Mouse (Mus musculus): ENCODE measurements around the gene Fbxl21.

Gene Fbxl21

GRCm38 (mm10) chr13:56522081-56522820 is at the start of gene Fbxl21:
Gene Fbxl21, plus strand, starts transcription at chr13:56522472.
- DNase-seq (ENCODE audit: low spot score in 2 of 2), result peak; percentile 61 to 82

GRCm38 (mm10) chr13:56472661-56473060 is 49.6 kb upstream of the Fbxl21 start:
- no peak for DNase-seq (ENCODE audit: low spot score in 2 of 2)

GRCm38 (mm10) chr13:56475363-56475762 is 46.9 kb upstream of the Fbxl21 start:
- peak in 1 of 2 experiments; percentile 42 for DNase-seq (ENCODE audit: low spot score in 2 of 2)

- DNase-seq (ENCODE audit: low spot score in 2 of 2), result no peak
These were observed 45.5 kb upstream of the Fbxl21 start for GRCm38 (mm10) chr13:56476790-56477189.

- DNase-seq (ENCODE audit: low spot score in 2 of 2), result peak in 1 of 2 experiments; percentile 18
These were observed 45.0 kb upstream of the Fbxl21 start for GRCm38 (mm10) chr13:56477271-56477670.

GRCm38 (mm10) chr13:56478027-56478426 is 44.2 kb upstream of the Fbxl21 start:
- DNase-seq (ENCODE audit: low spot score in 2 of 2), result no peak

GRCm38 (mm10) chr13:56482146-56482545 is 40.1 kb upstream of the Fbxl21 start, which contains the start of gene Il9:
Gene Il9, minus strand, starts transcription at chr13:56482246.
- no peak for DNase-seq (ENCODE audit: low spot score in 2 of 2)

- no peak for DNase-seq (ENCODE audit: low spot score in 2 of 2)
These were observed 34.3 kb upstream of the Fbxl21 start for GRCm38 (mm10) chr13:56488012-56488411.

GRCm38 (mm10) chr13:56494440-56494839 is 27.8 kb upstream of the Fbxl21 start:
- no peak for DNase-seq (ENCODE audit: low spot score in 2 of 2)

GRCm38 (mm10) chr13:56500132-56500531 is 22.1 kb upstream of the Fbxl21 start:
- DNase-seq (ENCODE audit: low spot score in 2 of 2), result no peak

- DNase-seq (ENCODE audit: low spot score in 2 of 2), result no peak
These were observed 21.6 kb upstream of the Fbxl21 start for GRCm38 (mm10) chr13:56500636-56501035.

GRCm38 (mm10) chr13:56501866-56502420 is 20.3 kb upstream of the Fbxl21 start:
- no peak for DNase-seq (ENCODE audit: low spot score in 2 of 2)

GRCm38 (mm10) chr13:56506871-56507496 is 15.3 kb upstream of the Fbxl21 start:
- DNase-seq (ENCODE audit: low spot score in 2 of 2), result no peak

GRCm38 (mm10) chr13:56509796-56510195 is 12.5 kb upstream of the Fbxl21 start:
- no peak for DNase-seq (ENCODE audit: low spot score in 2 of 2)

- no peak for DNase-seq (ENCODE audit: low spot score in 2 of 2)
These were observed 8.7 kb upstream of the Fbxl21 start for GRCm38 (mm10) chr13:56513595-56513994.

GRCm38 (mm10) chr13:56516311-56516710 is 6.0 kb upstream of the Fbxl21 start:
- DNase-seq (ENCODE audit: low spot score in 2 of 2), result no peak

GRCm38 (mm10) chr13:56516816-56517215 is 5.5 kb upstream of the Fbxl21 start:
- no peak for DNase-seq (ENCODE audit: low spot score in 2 of 2)

- DNase-seq (ENCODE audit: low spot score in 2 of 2), result no peak
These were observed 522 bp downstream of the Fbxl21 start for GRCm38 (mm10) chr13:56522821-56523167.

- no peak for DNase-seq (ENCODE audit: low spot score in 2 of 2)
These were observed 4.6 kb downstream of the Fbxl21 start for GRCm38 (mm10) chr13:56526871-56527270.

GRCm38 (mm10) chr13:56527846-56528245 is 5.6 kb downstream of the Fbxl21 start:
- no peak for DNase-seq (ENCODE audit: low spot score in 2 of 2)

GRCm38 (mm10) chr13:56528281-56528680 is 6.0 kb downstream of the Fbxl21 start:
- no peak for DNase-seq (ENCODE audit: low spot score in 2 of 2)

GRCm38 (mm10) chr13:56529031-56529430 is 6.8 kb downstream of the Fbxl21 start:
- no peak for DNase-seq (ENCODE audit: low spot score in 2 of 2)

- DNase-seq (ENCODE audit: low spot score in 2 of 2), result no peak
These were observed 7.4 kb downstream of the Fbxl21 start for GRCm38 (mm10) chr13:56529685-56530084.
